Mouse (Mus musculus) v-Abl transformed pro-B cells (cell line): ENCODE measurements around the gene Vmn2r49.
"Not testable (repeated sequence)": the region's sequence is repeated elsewhere in the genome, so short reads cannot be mapped to it uniquely, and the experiment has no call there.

ENCODE experiments used
- in situ Hi-C, 2 experiments: fragments of 400-800 bp; cut with MboI; formaldehyde crosslinking; loops; one replicate each; pipeline ENCODE4 v1.15.1; 2025; ENCODE audit not compliant: unreplicated experiment in 2 of 2

Gene Vmn2r49

DNA sequence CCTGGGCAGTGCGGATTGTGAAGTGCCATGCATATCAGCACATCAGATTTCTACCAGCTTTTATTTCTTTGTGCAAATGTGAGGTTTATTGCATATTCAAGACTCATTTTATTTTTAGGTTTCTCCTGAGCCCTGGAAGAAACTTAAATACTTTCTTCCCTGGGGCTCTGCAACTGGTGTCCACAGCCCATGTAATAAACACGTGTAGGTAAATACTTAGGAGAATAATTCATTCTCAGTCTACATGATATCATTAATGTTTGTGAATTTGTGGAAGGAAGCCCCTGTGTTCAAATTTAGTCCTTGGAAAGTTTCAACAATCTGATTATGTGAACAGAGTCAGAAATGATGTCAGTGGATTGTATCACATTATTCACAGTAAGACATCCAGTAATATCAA lies at the start of gene Vmn2r49:
Vmn2r49 (minus strand) TSS at position 101 of the 400 bp plus-strand sequence.
- in situ Hi-C loops = not testable (repeated sequence)

GRCm38 (mm10) chr7:9953485-9953884 lies 38.6 kb downstream of the Vmn2r49 start, which contains the start of gene Vmn2r48:
Gene Vmn2r48 (minus strand): TSS chr7:9953585.
- in situ Hi-C loops = not testable (repeated sequence)
